ENCODE assay signal across 8 mouse cellular contexts in the genomic region with DNA sequence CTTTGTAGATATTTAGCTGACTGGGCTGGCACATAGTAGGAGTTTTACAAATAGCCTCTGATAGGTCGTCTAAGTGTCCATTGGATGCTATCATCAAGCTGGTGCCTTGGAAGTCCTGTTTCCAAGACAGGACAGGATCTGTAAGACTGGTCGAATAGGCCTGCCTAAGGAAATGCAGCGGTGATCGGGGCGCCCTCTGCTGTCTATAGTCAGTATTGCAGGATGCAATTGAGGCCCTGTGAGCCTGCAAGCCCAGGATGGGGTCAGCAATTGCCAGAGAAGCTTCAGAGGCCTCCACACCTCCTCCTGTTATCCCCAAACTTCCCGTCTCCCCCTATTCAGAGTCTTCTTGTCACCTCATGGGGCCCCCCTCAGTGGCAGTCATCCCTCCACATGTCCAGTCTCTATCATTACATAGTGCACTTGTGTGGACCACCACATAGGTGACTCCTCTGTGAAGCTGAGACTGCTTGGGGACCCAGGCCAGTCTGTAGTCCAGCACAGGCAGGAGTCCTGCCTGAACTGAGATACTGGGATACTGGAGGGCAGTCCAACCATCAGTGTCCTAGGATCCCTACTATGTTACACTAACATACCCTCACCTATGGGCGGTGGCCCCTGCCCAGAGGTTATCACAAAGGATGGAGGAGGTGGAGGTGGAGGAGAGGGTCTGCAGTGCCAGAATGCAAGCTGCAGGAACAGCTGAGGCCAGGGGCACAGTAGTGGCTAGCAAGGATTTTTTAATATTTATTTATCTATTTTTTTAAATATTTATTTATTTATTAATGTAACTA. TPM values are rescaled to one million over a fixed set of nuclear protein-coding genes. Genes with fewer than 3 reads are reported as not detected.
DNase-seq lines count a peak whose midpoint lies in the region; ATAC-seq and TF ChIP-seq lines count a peak whose summit lies in the region.

No protein-coding gene starts in this region.

- H3K79me3 ChIP-seq in C2C12 (ENCODE audit: low read depth) = no peaks in the 10 kb centered on the region

- no peaks in the 10 kb centered on the region for H3K27me3 ChIP-seq in C2C12 (ENCODE audit: control insufficient read depth, insufficient read depth, insufficient read length)

- H3K36me3 ChIP-seq in C2C12 (ENCODE audit: control insufficient read depth, insufficient read depth) = no peaks in the 10 kb centered on the region

- DNase-seq in T-cell, adult 2 months (ENCODE audit: low spot score) = peak; percentile 83
- peak; percentile 86 to 90 for DNase-seq in cerebellum, postnatal 25 days
- DNase-seq in layer of hippocampus, postnatal 14 days (ENCODE audit: low spot score in 2 of 2) = peak; percentile 71 to 72
- DNase-seq in lung, postnatal 36 days = peak; percentile 92
- DNase-seq in skeletal muscle tissue, adult 2 months (ENCODE audit: low read depth, low spot score) = peak; percentile 58

- peak; percentile 33; the same call in 1 of the 2 replicates for ATAC-seq in granulocyte monocyte progenitor cell, adult 5-6 weeks (replicated peaks; ENCODE audit: poor library complexity, severe bottlenecking)
- ATAC-seq in megakaryocyte-erythroid progenitor cell, adult 5-6 weeks (replicated peaks; ENCODE audit: low FRiP score, low TSS enrichment, poor library complexity, severe bottlenecking) = no peak

- H3ac ChIP-seq in C2C12 (ENCODE audit: control insufficient read depth, insufficient read length, low read depth) = no peak overlapping the region

- TF ChIP-seq CTCF in C2C12 (IDR thresholded peaks at IDR 0.05; ENCODE audit: control insufficient read depth, insufficient read depth, insufficient read length) = peak; percentile 63

- no peak overlapping the region for H3K4me3 ChIP-seq in C2C12 (ENCODE audit: insufficient read depth, poor library complexity, severe bottlenecking)

- H3K79me2 ChIP-seq in C2C12 (ENCODE audit: control insufficient read depth, insufficient read depth) = no peaks in the 10 kb centered on the region

TF ChIP-seq in C2C12, 6 proteins besides CTCF, POLR2A, EP300 and RAD21:
- TF ChIP-seq USF1 (IDR thresholded peaks at IDR 0.05; ENCODE audit: low read depth) (no peak), CEBPB (IDR thresholded peaks at IDR 0.05; ENCODE audit: low read depth) (peak; percentile 63)

RNA-seq across cellular contexts. Expression of gene Neurl3, which starts 3.0 kb away (rescaled TPM):
- 1.7 TPM for polyA plus RNA-seq in C2C12 (2012; fragmentation: generic; extraction: Trizol)
- total RNA-seq in granulocyte monocyte progenitor cell, adult 5-6 weeks (2014; fragmentation: Nextera tagmentation) = 9.8 and 13.1 TPM in 2 replicates
- total RNA-seq in granulocyte monocyte progenitor cell, adult 5-6 weeks (2017) = 14.4 and 17.5 TPM in 2 replicates
- under 1 TPM; 0.55 to 0.67 TPM for total RNA-seq in layer of hippocampus, postnatal 14 days (2021)
- total RNA-seq in megakaryocyte-erythroid progenitor cell, adult 5-6 weeks (2014; fragmentation: Nextera tagmentation) = 5.4 and 5.5 TPM in 2 replicates
- total RNA-seq in megakaryocyte-erythroid progenitor cell, adult 5-6 weeks (2017) = 7.4 and 7.8 TPM in 2 replicates

RNA-seq across cellular contexts. Expression of gene Arid5a, which starts 30.1 kb away (rescaled TPM):
- 25.6 TPM for polyA plus RNA-seq in C2C12 (2012; fragmentation: generic; extraction: Trizol)
- total RNA-seq in granulocyte monocyte progenitor cell, adult 5-6 weeks (2014; fragmentation: Nextera tagmentation) = 36.0 and 42.2 TPM in 2 replicates
- total RNA-seq in granulocyte monocyte progenitor cell, adult 5-6 weeks (2017) = 33.7 and 33.9 TPM in 2 replicates
- total RNA-seq in layer of hippocampus, postnatal 14 days (2021) = 10 to 100 TPM; 17.2 to 19.9 TPM
- 6.0 and 7.6 TPM in 2 replicates for total RNA-seq in megakaryocyte-erythroid progenitor cell, adult 5-6 weeks (2014; fragmentation: Nextera tagmentation)
- 3.2 and 4.3 TPM in 2 replicates for total RNA-seq in megakaryocyte-erythroid progenitor cell, adult 5-6 weeks (2017)

RNA-seq across cellular contexts. Expression of gene Uggt1, which starts 32.9 kb away (rescaled TPM):
- polyA plus RNA-seq in C2C12 (2012; fragmentation: generic; extraction: Trizol) = 20.1 TPM
- total RNA-seq in granulocyte monocyte progenitor cell, adult 5-6 weeks (2014; fragmentation: Nextera tagmentation) = 63.8 and 67.1 TPM in 2 replicates
- 155 and 170 TPM in 2 replicates for total RNA-seq in granulocyte monocyte progenitor cell, adult 5-6 weeks (2017)
- total RNA-seq in layer of hippocampus, postnatal 14 days (2021) = 10 to 100 TPM; 38.3 to 44.3 TPM
- 48.7 and 55.4 TPM in 2 replicates for total RNA-seq in megakaryocyte-erythroid progenitor cell, adult 5-6 weeks (2014; fragmentation: Nextera tagmentation)
- 54.7 and 89.5 TPM in 2 replicates for total RNA-seq in megakaryocyte-erythroid progenitor cell, adult 5-6 weeks (2017)
